Mouse (Mus musculus): ENCODE measurements at regions not wholly inside any gene's neighbourhood (a gene's known extent, or its start where the extent isn't known, plus 50 kb on each side); places are given as distances from the start of the nearest gene placed in this dataset.

- DNase-seq (ENCODE audit: low spot score) = no peak
Measured at GRCm38 (mm10) chr8:12136178-12136455, 142.5 kb upstream of the A230072I06Rik start.

GRCm38 (mm10) chr8:12137496-12137895, 141.1 kb upstream of the A230072I06Rik start:
- no peak for DNase-seq (ENCODE audit: low spot score)

GRCm38 (mm10) chr8:12137913-12138312, 140.7 kb upstream of the A230072I06Rik start:
- DNase-seq (ENCODE audit: low spot score) = no peak

GRCm38 (mm10) chr8:12151679-12152078, 126.9 kb upstream of the A230072I06Rik start:
- no peak for DNase-seq (ENCODE audit: low spot score)

- no peak for DNase-seq (ENCODE audit: low spot score)
Measured at GRCm38 (mm10) chr8:12152825-12153224, 125.8 kb upstream of the A230072I06Rik start.

- DNase-seq (ENCODE audit: low spot score) = no peak
Measured at GRCm38 (mm10) chr8:12156893-12157292, 121.7 kb upstream of the A230072I06Rik start.

- no peak for DNase-seq (ENCODE audit: low spot score)
Measured at GRCm38 (mm10) chr8:12158188-12158587, 120.4 kb upstream of the A230072I06Rik start.

- no peak for DNase-seq (ENCODE audit: low spot score)
Measured at GRCm38 (mm10) chr8:12162921-12163705, 115.5 kb upstream of the A230072I06Rik start.

- no peak for DNase-seq (ENCODE audit: low spot score)
Measured at GRCm38 (mm10) chr8:12165487-12166152, 113.0 kb upstream of the A230072I06Rik start.

- DNase-seq (ENCODE audit: low spot score) = no peak
Measured at GRCm38 (mm10) chr8:12171788-12172187, 106.8 kb upstream of the A230072I06Rik start.

- DNase-seq (ENCODE audit: low spot score) = no peak
Measured at GRCm38 (mm10) chr8:12175496-12175895, 103.1 kb upstream of the A230072I06Rik start.

GRCm38 (mm10) chr8:12184666-12185065, 94.0 kb upstream of the A230072I06Rik start:
- no peak for DNase-seq (ENCODE audit: low spot score)

- DNase-seq (ENCODE audit: low spot score) = no peak
Measured at GRCm38 (mm10) chr8:12187366-12187765, 91.3 kb upstream of the A230072I06Rik start.

GRCm38 (mm10) chr8:12188451-12188850, 90.2 kb upstream of the A230072I06Rik start:
- DNase-seq (ENCODE audit: low spot score) = no peak

GRCm38 (mm10) chr8:12188960-12189359, 89.7 kb upstream of the A230072I06Rik start:
- no peak for DNase-seq (ENCODE audit: low spot score)

GRCm38 (mm10) chr8:12192006-12192405, 86.6 kb upstream of the A230072I06Rik start:
- DNase-seq (ENCODE audit: low spot score) = no peak

- DNase-seq (ENCODE audit: low spot score) = no peak
Measured at GRCm38 (mm10) chr8:12205909-12206308, 72.7 kb upstream of the A230072I06Rik start.

- no peak for DNase-seq (ENCODE audit: low spot score)
Measured at GRCm38 (mm10) chr8:12207412-12207811, 71.2 kb upstream of the A230072I06Rik start.

GRCm38 (mm10) chr8:12213774-12214173, 64.8 kb upstream of the A230072I06Rik start:
- DNase-seq (ENCODE audit: low spot score) = no peak

- DNase-seq (ENCODE audit: low spot score) = no peak
Measured at GRCm38 (mm10) chr8:12214205-12215019, 64.2 kb upstream of the A230072I06Rik start.

GRCm38 (mm10) chr8:12221506-12221905, 57.1 kb upstream of the A230072I06Rik start:
- DNase-seq (ENCODE audit: low spot score) = no peak

GRCm38 (mm10) chr8:12223376-12223775, 55.2 kb upstream of the A230072I06Rik start:
- DNase-seq (ENCODE audit: low spot score) = no peak

Data from urinary bladder, postnatal 25 days (tissue).